Mouse (Mus musculus) hindbrain, embryonic 14.5 days (tissue): Measurements from ENCODE around the gene Rnf41. TPM values are rescaled to one million over a fixed set of nuclear protein-coding genes. Genes with fewer than 3 reads are reported as not detected.

Source experiments
- ATAC-seq: fragments of 200-750 bp; cut with Nextera tagmentation; 2 replicates; pipeline ENCODE4 v1.8.0; 2017; ENCODE audit warnings: moderate number of reproducible peaks, mild to moderate bottlenecking, moderate TSS enrichment, moderate library complexity; ENCODE audit not compliant: low FRiP score
- DNase-seq: peaks from one replicate; pipeline ENCODE4 v3.0.0-alpha.2; 2015; ENCODE audit warnings: low spot score
- H3K27ac ChIP-seq: fragments of 300-500 bp; sonication (generic); 2 replicates; pipeline ENCODE4 v1.5.1; 2014; ENCODE audit warnings: mild to moderate bottlenecking, moderate library complexity
- H3K27me3 ChIP-seq: fragments of 300-500 bp; sonication (generic); 2 replicates; pipeline ENCODE4 v1.6.1; 2014; ENCODE audit warnings: mild to moderate bottlenecking, low read length, mixed read lengths; ENCODE audit not compliant: control insufficient read depth, insufficient read depth
- H3K36me3 ChIP-seq: fragments of 300-500 bp; sonication (generic); replicated peaks from 2 replicates; pipeline ENCODE4 v1.6.1; 2014; ENCODE audit not compliant: control insufficient read depth, insufficient read depth
- H3K4me1 ChIP-seq: fragments of 300-500 bp; sonication (generic); replicated peaks from 2 replicates; pipeline ENCODE4 v1.6.1; 2014; ENCODE audit warnings: antibody characterized with exemption, low read length, mixed read lengths; ENCODE audit not compliant: control insufficient read depth, insufficient read depth
- H3K4me2 ChIP-seq: fragments of 300-500 bp; sonication (generic); replicated peaks from 2 replicates; pipeline ENCODE4 v1.6.1; 2014; ENCODE audit warnings: mild to moderate bottlenecking, moderate library complexity
- H3K4me3 ChIP-seq: fragments of 300-500 bp; sonication (generic); replicated peaks from 2 replicates; pipeline ENCODE4 v1.5.1; 2014; ENCODE audit warnings: mild to moderate bottlenecking, low read length
- H3K9ac ChIP-seq: fragments of 300-500 bp; sonication (generic); 2 replicates; pipeline ENCODE4 v1.6.1; 2014
- H3K9me3 ChIP-seq: fragments of 300-500 bp; sonication (generic); 2 replicates; pipeline ENCODE4 v1.6.1; 2016; ENCODE audit warnings: low read length; ENCODE audit not compliant: control insufficient read depth
- WGBS: fragments of 180-500 bp; shearing (Covaris S2); extraction: QIAGEN DNeasy Blood & Tissue Kit; methylation state at CpG from one replicate; pipeline ENCODE4 v1.1.7; 2014; 5-methylcytosine and 5-hydroxymethylcytosine counted together
- polyA plus RNA-seq: library from polyadenylated mRNA; unstranded; fragments of >200 nt; fragmentation: Nextera tagmentation; extraction: Ambion mirVana; gene quantifications from 2 replicates; pipeline ENCODE4 v1.2.1, GENCODE M21; 2014

The Rnf41 gene
- polyA plus RNA-seq, 1 experiment from 2014 or later: 70.9 TPM

GRCm38 (mm10) chr10:128380565-128380964, 30.9 kb upstream of the Rnf41 start:
- H3K27ac ChIP-seq: no peak overlapping the region
- no peaks in the 10 kb centered on the region for H3K9me3 ChIP-seq
- peaks cover 24% of the 10 kb centered on the region for H3K4me1 ChIP-seq
- no peaks in the 10 kb centered on the region for H3K27me3 ChIP-seq
- 88% methylated on average over 5 of the region's 5 CpGs for WGBS
- H3K9ac ChIP-seq: no peak overlapping the region
- peaks cover 73% of the 10 kb centered on the region for H3K36me3 ChIP-seq
- DNase-seq: no peak
- H3K4me2 ChIP-seq: no peak overlapping the region
- H3K4me3 ChIP-seq: no peak overlapping the region
- no peak for ATAC-seq

GRCm38 (mm10) chr10:128382482-128382881, 29.0 kb upstream of the Rnf41 start:
- Histone ChIP-seq H3K27me3 (no peaks in the 10 kb centered on the region), H3K4me3 (no peak overlapping the region), H3K9ac (no peak overlapping the region), H3K27ac (no peak overlapping the region), H3K4me1 (peaks cover 17% of the 10 kb centered on the region), H3K36me3 (peaks cover 93% of the 10 kb centered on the region), H3K9me3 (no peaks in the 10 kb centered on the region), H3K4me2 (no peak overlapping the region)
- no peak for DNase-seq
- whole genome bisulfite sequencing: 85% methylated on average over 8 of the region's 8 CpGs
- no peak for ATAC-seq

GRCm38 (mm10) chr10:128385902-128386301, 25.6 kb upstream of the Rnf41 start:
- Histone ChIP-seq H3K27me3 (no peaks in the 10 kb centered on the region), H3K9ac (no peak overlapping the region), H3K4me1 (no peaks in the 10 kb centered on the region), H3K36me3 (peaks cover 99% of the 10 kb centered on the region), H3K27ac (no peak overlapping the region), H3K4me2 (no peak overlapping the region), H3K9me3 (no peaks in the 10 kb centered on the region), H3K4me3 (no peak overlapping the region)
- ATAC-seq (0 out of 2 replicates have a peak, but pooled peaks have one; percentile 16), DNase-seq (no peak)
- 89% methylated on average over 7 of the region's 7 CpGs for WGBS

- Histone ChIP-seq H3K27ac (no peak overlapping the region), H3K4me3 (no peak overlapping the region), H3K4me2 (no peak overlapping the region), H3K4me1 (no peaks in the 10 kb centered on the region), H3K9me3 (no peaks in the 10 kb centered on the region), H3K9ac (no peak overlapping the region), H3K27me3 (no peaks in the 10 kb centered on the region), H3K36me3 (peaks cover 100% of the 10 kb centered on the region)
- ATAC-seq (no peak), DNase-seq (no peak)
- WGBS: 90% methylated on average over 14 of the region's 14 CpGs
These were observed 22.5 kb upstream of the Rnf41 start for GRCm38 (mm10) chr10:128388941-128389340.

- DNase-seq (no peak), ATAC-seq (no peak)
- no peak overlapping the region for H3K4me3 ChIP-seq
- H3K27me3 ChIP-seq: no peaks in the 10 kb centered on the region
- no peak overlapping the region for H3K27ac ChIP-seq
- 83% methylated on average over 6 of the region's 6 CpGs for WGBS
- no peak overlapping the region for H3K9ac ChIP-seq
- H3K4me1 ChIP-seq: no peaks in the 10 kb centered on the region
- no peaks in the 10 kb centered on the region for H3K9me3 ChIP-seq
- no peak overlapping the region for H3K4me2 ChIP-seq
- H3K36me3 ChIP-seq: peaks cover 95% of the 10 kb centered on the region
These were observed 21.9 kb upstream of the Rnf41 start for GRCm38 (mm10) chr10:128389570-128389969.

- no peaks in the 10 kb centered on the region for H3K4me1 ChIP-seq
- no peaks in the 10 kb centered on the region for H3K27me3 ChIP-seq
- DNase-seq: no peak
- peaks cover 88% of the 10 kb centered on the region for H3K36me3 ChIP-seq
- WGBS: 85% methylated on average over 12 of the region's 12 CpGs
- ATAC-seq: no peak
- no peak overlapping the region for H3K4me3 ChIP-seq
- H3K9ac ChIP-seq: no peak overlapping the region
- no peaks in the 10 kb centered on the region for H3K9me3 ChIP-seq
- H3K4me2 ChIP-seq: no peak overlapping the region
- no peak overlapping the region for H3K27ac ChIP-seq
These were observed 21.1 kb upstream of the Rnf41 start for GRCm38 (mm10) chr10:128390366-128390765.

GRCm38 (mm10) chr10:128391850-128392249, 19.6 kb upstream of the Rnf41 start:
- Histone ChIP-seq H3K36me3 (peaks cover 79% of the 10 kb centered on the region), H3K4me2 (no peak overlapping the region), H3K9me3 (no peaks in the 10 kb centered on the region), H3K27ac (no peak overlapping the region), H3K27me3 (no peaks in the 10 kb centered on the region), H3K4me3 (no peak overlapping the region), H3K9ac (no peak overlapping the region), H3K4me1 (no peaks in the 10 kb centered on the region)
- DNase-seq (no peak), ATAC-seq (no peak)
- 79% methylated on average over 6 of the region's 6 CpGs for WGBS

GRCm38 (mm10) chr10:128396017-128396673, 15.3 kb upstream of the Rnf41 start:
- Histone ChIP-seq H3K9me3 (no peaks in the 10 kb centered on the region), H3K4me2 (no peak overlapping the region), H3K36me3 (peaks cover 36% of the 10 kb centered on the region), H3K27ac (no peak overlapping the region), H3K4me1 (0 out of 2 replicates have a peak, but pooled peaks cover 2% of the 10 kb centered on the region), H3K27me3 (no peaks in the 10 kb centered on the region), H3K9ac (no peak overlapping the region), H3K4me3 (no peak overlapping the region)
- no peak for DNase-seq
- no peak for ATAC-seq
- WGBS: 67% methylated on average over 11 of the region's 11 CpGs

- Histone ChIP-seq H3K27ac (no peak overlapping the region), H3K27me3 (no peaks in the 10 kb centered on the region), H3K4me2 (no peak overlapping the region), H3K4me3 (no peak overlapping the region), H3K9ac (no peak overlapping the region), H3K36me3 (peaks cover 29% of the 10 kb centered on the region), H3K4me1 (0 out of 2 replicates have a peak, but pooled peaks cover 2% of the 10 kb centered on the region), H3K9me3 (no peaks in the 10 kb centered on the region)
- no peak for ATAC-seq
- 75% methylated on average over 10 of the region's 10 CpGs for WGBS
- no peak for DNase-seq
These were observed 14.7 kb upstream of the Rnf41 start for GRCm38 (mm10) chr10:128396716-128397264.
